Mouse (Mus musculus) brain, embryonic 18.5 days (tissue): ENCODE measurements around the gene Ccdc124.
"Not testable (repeated sequence)": the region's sequence is repeated elsewhere in the genome, so short reads cannot be mapped to it uniquely, and the experiment has no call there.

Experiments used
- DNase-seq: peaks from one replicate; pipeline ENCODE4 v3.0.0-alpha.2; 2012; ENCODE audit warnings: low read depth, low spot score

Ccdc124 gene

DNA sequence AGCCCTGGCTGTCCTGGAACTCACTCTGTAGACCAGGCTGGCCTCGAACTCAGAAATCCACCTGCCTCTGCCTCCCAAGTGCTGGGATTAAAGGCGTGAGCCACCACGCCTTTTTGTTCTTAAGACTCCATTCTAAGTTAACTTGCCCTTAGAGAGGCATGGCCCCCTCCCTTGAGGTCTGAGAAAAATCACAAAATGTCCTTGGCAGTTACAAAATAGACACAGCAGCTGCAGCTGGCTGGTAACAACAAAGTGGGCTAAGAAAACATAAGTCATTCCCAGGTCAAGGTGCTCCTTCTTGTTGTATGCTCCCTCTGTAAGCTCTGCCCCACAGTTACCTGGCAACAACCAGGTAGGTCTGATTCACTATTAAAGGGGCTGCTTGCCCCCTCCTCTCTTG lies 51.1 kb downstream of the Ccdc124 start:
- not testable (repeated sequence) for DNase-seq

DNA sequence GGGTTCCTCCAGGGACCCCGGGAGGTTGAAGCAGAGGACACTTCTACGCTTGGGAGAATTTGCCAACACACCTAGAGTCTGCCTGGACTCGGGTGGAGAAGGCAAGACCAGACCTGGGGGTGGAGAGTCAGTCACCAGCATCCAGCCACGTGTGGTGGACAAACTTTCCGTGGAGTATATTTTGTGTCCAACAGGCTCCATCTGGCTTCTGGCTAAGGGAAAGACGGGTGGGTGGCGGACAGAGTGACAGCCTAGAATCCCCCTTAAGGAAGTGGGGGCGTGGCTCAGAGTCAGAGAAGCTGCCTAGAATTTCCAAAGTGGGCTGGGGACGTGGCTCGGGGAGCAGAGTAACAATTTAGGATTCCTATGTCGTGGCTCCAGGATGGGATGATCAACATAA lies 51.7 kb downstream of the Ccdc124 start:
- no peak for DNase-seq

DNA sequence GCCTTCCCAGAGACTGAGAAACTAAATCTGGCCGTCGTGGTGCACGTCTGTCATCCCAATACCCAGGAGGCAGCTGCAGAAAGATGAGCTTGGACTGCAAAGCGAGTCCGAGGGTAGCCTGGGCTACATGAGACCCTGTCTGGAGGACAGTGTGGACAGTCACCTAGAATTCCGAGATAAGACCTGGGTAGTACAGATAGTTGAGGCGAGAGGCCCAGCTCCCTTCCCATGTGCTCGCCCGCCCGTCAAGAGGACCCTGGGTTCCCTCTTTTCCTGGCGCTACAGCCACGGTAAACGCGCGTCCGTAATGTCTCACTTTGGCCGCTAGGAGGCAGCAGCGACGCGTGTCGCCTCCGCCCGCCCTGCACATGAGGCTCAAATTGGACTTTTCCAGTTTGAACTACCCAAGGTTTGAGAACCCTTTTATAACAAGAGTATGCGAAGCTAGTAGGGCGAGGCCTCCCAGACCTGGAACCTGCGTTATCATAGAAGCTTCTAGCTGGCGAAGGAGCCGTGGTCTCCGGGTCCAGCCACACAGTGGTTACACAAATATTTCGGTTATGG lies 52.3 kb downstream of the Ccdc124 start:
- DNase-seq: no peak

DNA sequence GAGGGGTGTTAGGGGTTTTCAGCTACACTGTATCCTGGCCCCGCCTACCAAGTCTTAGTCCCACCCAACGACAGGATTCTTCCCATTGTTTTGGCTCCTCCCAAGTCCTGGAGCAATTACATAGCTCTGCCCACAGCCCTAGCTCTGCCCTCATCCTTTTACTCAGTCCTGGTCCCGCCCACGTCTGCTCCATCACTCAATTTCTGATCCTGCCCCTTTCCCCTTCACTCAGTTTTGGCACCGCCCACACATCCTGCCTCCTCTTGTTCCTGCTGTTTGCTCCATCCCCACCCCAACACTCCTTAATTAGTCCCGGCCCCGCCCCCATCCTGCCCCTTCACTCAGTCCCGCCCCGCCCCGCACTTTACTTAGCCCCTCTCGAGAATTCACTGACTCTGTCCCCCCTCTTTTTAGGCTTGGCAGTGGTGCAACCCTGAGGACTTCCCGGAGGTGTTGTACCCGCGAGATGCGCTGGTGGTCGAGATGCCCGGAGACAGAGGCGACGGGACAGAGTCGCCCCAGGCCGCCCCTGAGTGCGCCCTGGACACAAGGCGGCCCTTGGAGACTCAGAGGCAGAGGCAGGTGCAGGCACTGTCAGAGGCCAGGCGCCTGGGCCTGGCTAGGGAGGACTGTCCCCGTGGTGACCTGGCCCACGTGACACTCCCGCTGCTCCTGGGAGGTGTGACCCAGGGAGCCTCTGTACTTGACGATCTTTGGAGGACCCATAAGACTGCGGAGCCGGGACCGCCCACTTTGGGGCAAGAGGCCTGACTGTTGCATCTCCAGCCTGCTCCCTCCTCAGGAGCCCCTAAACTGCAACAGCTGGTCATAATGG lies 53.4 kb downstream of the Ccdc124 start:
- no peak for DNase-seq
